Mouse (Mus musculus): ENCODE results near the gene Ubxn1. TPM values are rescaled to one million over a fixed set of nuclear protein-coding genes. Genes with fewer than 3 reads are reported as not detected.
A peak's percentile ranks its signal among the peaks of the same experiment; 100 is the strongest.
"Not testable (repeated sequence)": the region's sequence is repeated elsewhere in the genome, so short reads cannot be mapped to it uniquely, and the experiment has no call there.

Ubxn1 gene
- polyA plus RNA-seq (2016; fragmentation: Nextera tagmentation; extraction: Ambion mirVana): 186 and 193 TPM in 2 replicates

DNA sequence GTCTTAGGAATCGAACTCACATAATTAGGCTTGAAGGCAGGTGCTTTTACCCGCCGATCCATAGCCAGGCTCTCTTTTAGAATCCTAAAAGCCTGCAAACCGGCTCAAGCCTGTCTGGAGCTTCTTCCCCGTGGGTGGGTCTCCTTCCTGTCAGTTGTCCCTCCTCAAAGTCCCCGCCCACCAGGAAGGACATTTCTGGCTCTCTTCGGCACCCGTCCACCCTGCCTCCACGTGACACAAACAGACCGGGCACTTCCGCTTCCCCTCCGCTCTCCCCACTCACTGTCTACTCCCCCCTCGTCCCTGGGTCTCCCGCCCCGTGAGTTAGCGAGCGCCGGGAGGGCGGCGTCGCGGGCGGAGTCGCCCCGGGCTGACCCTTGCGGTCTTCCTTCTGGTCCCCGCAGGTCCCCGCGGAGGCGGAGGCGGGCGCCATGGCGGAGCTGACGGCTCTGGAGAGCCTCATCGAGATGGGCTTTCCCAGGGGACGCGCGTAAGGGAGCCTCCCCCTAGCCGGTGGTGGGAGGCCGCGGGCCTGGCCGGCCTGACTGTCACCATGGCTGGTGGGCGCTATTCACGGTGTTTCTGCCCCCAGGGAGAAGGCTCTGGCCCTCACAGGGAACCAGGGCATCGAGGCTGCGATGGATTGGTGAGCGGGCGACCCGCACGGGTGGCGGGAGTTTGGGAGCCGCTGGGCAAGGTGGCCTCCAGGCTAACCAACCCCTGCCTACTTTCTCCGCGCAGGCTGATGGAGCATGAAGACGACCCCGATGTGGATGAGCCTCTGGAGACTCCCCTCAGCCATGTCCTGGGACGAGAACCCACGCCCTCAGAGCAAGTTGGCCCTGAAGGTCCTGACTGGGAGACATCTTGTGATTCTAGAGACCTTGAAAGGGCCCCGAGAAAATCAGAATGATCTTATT is at the start of gene Ubxn1:
Gene Ubxn1 (plus strand): TSS at position 230 of the 920 bp plus-strand sequence.
- Histone ChIP-seq H3K27me3 (replicated peaks) (no peaks in the 10 kb centered on the region), H3K4me2 (replicated peaks) (peak within 1 kb of the TSS; percentile 92), H3K27ac (peak within 1 kb of the TSS; percentile 33; the same call in 1 of the 2 replicates), H3K4me1 (peaks cover 9% of the 10 kb centered on the region), H3K4me3 (peak within 1 kb of the TSS; percentile 79), H3K9me3 (no peaks in the 10 kb centered on the region), H3K9ac (peak within 1 kb of the TSS; percentile 96), H3K36me3 (peaks cover 33% of the 10 kb centered on the region)
- peak; percentile 97 for ATAC-seq (ENCODE audit: low FRiP score, low read depth)
- under 1% methylated on average over 59 of the region's 59 CpGs for WGBS

DNA sequence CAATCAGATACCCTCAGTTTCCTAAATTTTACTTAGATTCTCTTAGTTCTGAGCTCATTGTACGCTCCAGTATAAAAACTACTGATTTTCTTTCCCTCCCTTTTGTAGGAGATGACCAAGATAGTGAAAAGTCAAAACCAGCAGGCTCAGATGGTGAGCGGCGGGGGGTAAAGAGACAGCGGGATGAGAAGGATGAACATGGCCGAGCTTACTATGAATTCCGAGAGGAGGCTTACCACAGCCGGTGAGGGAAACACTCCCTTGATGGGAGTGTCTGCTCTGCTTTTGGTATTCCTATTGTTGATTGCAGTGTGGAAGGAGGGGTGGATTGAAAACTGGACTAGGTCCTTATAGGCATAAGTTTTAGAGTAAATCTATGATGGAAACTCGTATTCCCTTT is 48.6 kb upstream of the Ubxn1 start:
- H3K36me3 ChIP-seq: peaks cover 48% of the 10 kb centered on the region
- peak overlapping the region; percentile 8; the same call in 1 of the 2 replicates for H3K4me3 ChIP-seq
- H3K27ac ChIP-seq: no peak overlapping the region
- no peaks in the 10 kb centered on the region for H3K27me3 ChIP-seq (replicated peaks)
- no peak for ATAC-seq (ENCODE audit: low FRiP score, low read depth)
- 75% methylated on average over 8 of the region's 8 CpGs for WGBS
- no peaks in the 10 kb centered on the region for H3K9me3 ChIP-seq
- H3K9ac ChIP-seq: peak overlapping the region; percentile 98; the same call in 1 of the 2 replicates
- peak overlapping the region; percentile 97 for H3K4me2 ChIP-seq (replicated peaks)
- peaks cover 29% of the 10 kb centered on the region for H3K4me1 ChIP-seq

DNA sequence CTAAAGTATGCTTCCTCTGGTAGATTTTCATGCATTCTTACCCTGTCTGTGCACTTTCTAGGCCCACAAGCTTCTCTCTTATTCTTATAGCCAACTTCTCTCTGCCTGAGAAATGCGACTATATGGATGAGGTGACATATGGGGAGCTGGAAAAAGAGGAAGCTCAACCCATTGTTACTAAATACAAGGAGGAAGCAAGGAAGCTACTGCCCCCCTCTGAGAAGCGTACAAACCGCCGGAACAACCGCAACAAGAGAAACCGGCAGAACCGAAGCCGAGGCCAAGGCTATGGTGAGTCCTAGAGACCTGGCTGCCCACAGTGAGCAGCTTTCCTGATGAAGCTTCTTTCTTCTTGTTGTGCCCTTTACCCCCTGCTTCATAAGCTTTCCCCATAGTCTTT is 41.6 kb upstream of the Ubxn1 start, which contains the start of gene AC129217.1:
Gene AC129217.1 (plus strand): TSS at position 114 of the 400 bp plus-strand sequence.
- Histone ChIP-seq H3K4me3 (no peak within 1 kb of the TSS), H3K9ac (no peak within 1 kb of the TSS), H3K4me2 (replicated peaks) (no peak within 1 kb of the TSS), H3K27me3 (replicated peaks) (no peaks in the 10 kb centered on the region), H3K9me3 (no peaks in the 10 kb centered on the region), H3K27ac (no peak within 1 kb of the TSS), H3K4me1 (no peaks in the 10 kb centered on the region), H3K36me3 (peaks cover 95% of the 10 kb centered on the region)
- WGBS: 85% methylated on average over 8 of the region's 8 CpGs
- no peak for ATAC-seq (ENCODE audit: low FRiP score, low read depth)

DNA sequence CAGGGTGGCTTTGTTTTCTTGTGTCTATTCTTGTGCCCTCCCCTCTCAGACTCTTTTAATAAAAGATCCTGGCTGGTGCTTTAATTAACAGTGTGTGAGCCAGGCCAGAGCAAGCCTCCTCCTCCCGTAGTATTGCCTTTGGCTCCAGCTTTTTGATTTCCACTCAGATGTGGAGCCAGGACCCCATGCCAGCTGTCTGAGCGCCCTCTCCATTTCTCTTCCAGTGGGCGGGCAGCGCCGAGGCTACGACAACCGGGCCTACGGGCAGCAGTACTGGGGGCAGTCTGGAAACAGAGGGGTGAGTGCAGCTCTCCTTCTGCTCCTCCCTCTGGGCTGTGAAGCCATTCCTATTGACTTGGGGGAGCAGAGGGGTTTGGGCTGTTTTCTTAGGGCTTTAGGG is 40.6 kb upstream of the Ubxn1 start:
- Histone ChIP-seq H3K27ac (no peak overlapping the region), H3K9me3 (no peaks in the 10 kb centered on the region), H3K4me3 (no peak overlapping the region), H3K27me3 (replicated peaks) (no peaks in the 10 kb centered on the region), H3K9ac (no peak overlapping the region), H3K4me1 (no peaks in the 10 kb centered on the region), H3K36me3 (peaks cover 91% of the 10 kb centered on the region), H3K4me2 (replicated peaks) (no peak overlapping the region)
- no peak for ATAC-seq (ENCODE audit: low FRiP score, low read depth)
- WGBS: 94% methylated on average over 8 of the region's 8 CpGs

GRCm38 (mm10) chr19:8831262-8831661 is 40.0 kb upstream of the Ubxn1 start:
- Histone ChIP-seq H3K9ac (no peak overlapping the region), H3K27me3 (replicated peaks) (no peaks in the 10 kb centered on the region), H3K4me3 (no peak overlapping the region), H3K36me3 (peaks cover 88% of the 10 kb centered on the region), H3K4me1 (no peaks in the 10 kb centered on the region), H3K27ac (no peak overlapping the region), H3K4me2 (replicated peaks) (no peak overlapping the region), H3K9me3 (no peaks in the 10 kb centered on the region)
- ATAC-seq (ENCODE audit: low FRiP score, low read depth): no peak
- WGBS: 85% methylated on average over 11 of the region's 11 CpGs

GRCm38 (mm10) chr19:8832971-8833370 is 38.3 kb upstream of the Ubxn1 start:
- Histone ChIP-seq H3K9ac (no peak overlapping the region), H3K36me3 (peaks cover 74% of the 10 kb centered on the region), H3K27ac (no peak overlapping the region), H3K4me2 (replicated peaks) (no peak overlapping the region), H3K27me3 (replicated peaks) (no peaks in the 10 kb centered on the region), H3K4me1 (0 out of 2 replicates have a peak, but pooled peaks cover under 1% of the 10 kb centered on the region), H3K4me3 (no peak overlapping the region), H3K9me3 (no peaks in the 10 kb centered on the region)
- WGBS: 94% methylated on average over 4 of the region's 4 CpGs
- no peak for ATAC-seq (ENCODE audit: low FRiP score, low read depth)

- Histone ChIP-seq H3K36me3 (peaks cover 44% of the 10 kb centered on the region), H3K4me2 (replicated peaks) (peak overlapping the region; percentile 75), H3K4me1 (peaks cover 32% of the 10 kb centered on the region)
- not testable (repeated sequence) for H3K27me3 ChIP-seq (replicated peaks); H3K27ac ChIP-seq; ATAC-seq (ENCODE audit: low FRiP score, low read depth); H3K9ac ChIP-seq; H3K4me3 ChIP-seq; H3K9me3 ChIP-seq
- WGBS: 98% methylated on average over 10 of the region's 10 CpGs
These were observed 35.0 kb upstream of the Ubxn1 start for GRCm38 (mm10) chr19:8836327-8836726.

DNA sequence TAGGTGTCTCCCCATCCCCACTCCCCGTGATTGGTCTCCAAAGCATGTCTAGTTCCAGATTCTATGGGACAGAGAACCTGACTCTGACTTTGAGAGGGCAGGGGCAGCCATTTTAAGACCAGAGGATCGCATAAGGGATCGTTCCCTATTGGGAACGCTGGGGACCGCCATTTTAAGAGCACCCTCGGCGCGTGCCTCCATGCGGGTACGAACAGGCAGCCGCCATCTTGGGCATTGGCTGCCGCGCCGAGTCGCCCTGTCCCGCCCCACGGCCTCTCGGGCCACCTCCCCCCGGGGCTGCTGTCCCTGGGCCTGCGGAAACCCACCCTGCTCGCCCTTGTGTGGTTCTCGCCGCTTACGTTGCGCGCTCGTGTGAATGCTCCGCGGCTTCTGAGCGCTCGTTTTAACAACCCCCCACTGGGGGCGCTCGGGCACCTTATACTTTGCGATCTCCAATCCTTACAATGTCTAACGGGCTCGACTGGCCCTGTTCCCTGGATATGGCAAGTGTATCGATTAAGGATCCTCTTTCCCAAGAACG is 34.0 kb upstream of the Ubxn1 start, which contains the start of gene Bscl2:
Gene Bscl2 (plus strand): TSS at position 217 of the 541 bp plus-strand sequence.
- Histone ChIP-seq H3K27ac (peak within 1 kb of the TSS; percentile 91), H3K27me3 (replicated peaks) (no peaks in the 10 kb centered on the region), H3K4me3 (peak within 1 kb of the TSS; percentile 52), H3K4me2 (replicated peaks) (peak within 1 kb of the TSS; percentile 75), H3K9ac (peak within 1 kb of the TSS; percentile 71), H3K9me3 (no peaks in the 10 kb centered on the region), H3K36me3 (peaks cover 36% of the 10 kb centered on the region), H3K4me1 (peaks cover 32% of the 10 kb centered on the region)
- under 1% methylated on average over 37 of the region's 38 CpGs for WGBS
- peak; percentile 74 for ATAC-seq (ENCODE audit: low FRiP score, low read depth)

- Histone ChIP-seq H3K4me3 (peak overlapping the region; percentile 52), H3K9ac (peak overlapping the region; percentile 71), H3K27me3 (replicated peaks) (no peaks in the 10 kb centered on the region), H3K4me1 (peaks cover 32% of the 10 kb centered on the region), H3K9me3 (no peaks in the 10 kb centered on the region), H3K27ac (peak overlapping the region; percentile 91), H3K4me2 (replicated peaks) (peak overlapping the region; percentile 75), H3K36me3 (peaks cover 32% of the 10 kb centered on the region)
- WGBS: 23% methylated on average over 15 of the region's 15 CpGs
- peak; percentile 38 for ATAC-seq (ENCODE audit: low FRiP score, low read depth)
These were observed 33.1 kb upstream of the Ubxn1 start for GRCm38 (mm10) chr19:8838041-8838730.

DNA sequence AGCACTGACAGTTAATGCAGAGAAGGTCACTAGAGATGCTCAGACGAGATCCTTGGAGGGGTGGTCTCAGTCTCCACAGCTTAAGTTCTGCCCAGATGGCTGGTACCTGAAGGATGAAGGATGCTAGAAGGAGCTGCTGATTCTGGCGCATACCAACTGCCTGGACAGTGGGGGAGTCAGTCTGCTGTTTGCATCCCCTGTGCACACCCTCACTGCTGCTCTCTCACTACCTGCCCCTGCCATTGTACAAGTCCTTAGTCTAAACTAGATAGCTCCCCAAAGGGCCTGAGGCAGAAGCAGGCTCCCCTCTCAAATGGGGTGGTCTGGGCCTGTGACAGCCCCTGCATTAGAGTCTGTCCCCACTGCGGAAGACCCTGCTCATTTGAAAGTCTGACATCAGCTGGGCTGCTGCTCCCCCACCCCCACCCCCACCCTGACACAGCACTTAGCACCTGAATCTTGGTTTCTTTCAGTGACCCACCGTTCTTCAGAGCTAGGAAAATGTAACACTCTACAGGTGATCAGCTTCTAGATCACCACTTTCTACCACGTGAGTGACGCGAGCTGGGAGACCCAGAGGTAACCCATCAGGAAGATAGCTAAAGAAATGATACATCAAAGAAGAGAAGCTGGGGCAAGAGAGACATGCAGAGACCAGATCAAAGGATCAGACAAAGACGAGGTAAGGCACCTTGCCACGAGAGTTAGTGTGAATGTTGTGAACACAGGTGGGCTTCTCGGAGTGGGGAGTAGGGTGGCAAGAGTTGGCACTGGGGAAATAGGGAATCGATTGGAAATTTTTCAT is 32.0 kb upstream of the Ubxn1 start, which contains the start of gene Gng3:
Gene Gng3 (minus strand): TSS at position 92 of the 805 bp plus-strand sequence.
- Histone ChIP-seq H3K4me1 (peaks cover 32% of the 10 kb centered on the region), H3K9me3 (no peaks in the 10 kb centered on the region), H3K36me3 (peaks cover 23% of the 10 kb centered on the region), H3K4me2 (replicated peaks) (peak within 1 kb of the TSS; percentile 75), H3K9ac (peak within 1 kb of the TSS; percentile 71), H3K27ac (peak within 1 kb of the TSS; percentile 91), H3K4me3 (peak within 1 kb of the TSS; percentile 52), H3K27me3 (replicated peaks) (no peaks in the 10 kb centered on the region)
- peak; percentile 85 for ATAC-seq (ENCODE audit: low FRiP score, low read depth)
- WGBS: 44% methylated on average over 11 of the region's 11 CpGs
